Mouse (Mus musculus) heart, embryonic 16.5 days (tissue): ENCODE data around the gene Gm20388. TPM values are rescaled to one million over a fixed set of nuclear protein-coding genes. Genes with fewer than 3 reads are reported as not detected.

Experiments
- ATAC-seq: fragments of 200-750 bp; cut with Nextera tagmentation; replicated peaks from 2 replicates; pipeline ENCODE4 v1.8.0; 2017; ENCODE audit warnings: moderate number of reproducible peaks; ENCODE audit not compliant: insufficient read depth, low FRiP score; ENCODE audit errors: extremely low read depth
- H3K27ac ChIP-seq: fragments of 300-500 bp; sonication (generic); 2 replicates; pipeline ENCODE4 v1.5.1; 2014; ENCODE audit warnings: mild to moderate bottlenecking, low read length, control low read depth, moderate library complexity
- H3K27me3 ChIP-seq: fragments of 300-500 bp; sonication (generic); 2 replicates; pipeline ENCODE4 v1.6.1; 2014; ENCODE audit warnings: low read length, mixed read lengths; ENCODE audit not compliant: control insufficient read depth, insufficient read depth
- H3K36me3 ChIP-seq: fragments of 300-500 bp; sonication (generic); 2 replicates; pipeline ENCODE4 v1.6.1; 2014; ENCODE audit not compliant: control insufficient read depth, insufficient read depth
- H3K4me1 ChIP-seq: fragments of 300-500 bp; sonication (generic); 2 replicates; pipeline ENCODE4 v1.6.1; 2014; ENCODE audit warnings: low read length, mixed read lengths; ENCODE audit not compliant: control insufficient read depth, insufficient read depth
- H3K4me2 ChIP-seq: fragments of 300-500 bp; sonication (generic); 2 replicates; pipeline ENCODE4 v1.6.1; 2014; ENCODE audit warnings: low read depth, mild to moderate bottlenecking, control low read depth, low read length
- H3K4me3 ChIP-seq: fragments of 300-500 bp; sonication (generic); 2 replicates; pipeline ENCODE4 v1.5.1; 2014; ENCODE audit warnings: mild to moderate bottlenecking, control low read depth, low read length
- H3K9ac ChIP-seq: fragments of 300-500 bp; sonication (generic); 2 replicates; pipeline ENCODE4 v1.6.1; 2014; ENCODE audit warnings: low read length, control low read depth
- H3K9me3 ChIP-seq: fragments of 300-500 bp; sonication (generic); replicated peaks from 2 replicates; pipeline ENCODE4 v1.6.1; 2016; ENCODE audit warnings: low read length; ENCODE audit not compliant: control insufficient read depth
- WGBS: fragments of 180-500 bp; shearing (Covaris S2); extraction: QIAGEN DNeasy Blood & Tissue Kit; methylation state at CpG from one replicate; pipeline ENCODE4 v1.1.7; 2014; 5-methylcytosine and 5-hydroxymethylcytosine counted together
- polyA plus RNA-seq: library from polyadenylated mRNA; unstranded; fragments of >200 nt; fragmentation: Nextera tagmentation; extraction: Ambion mirVana; gene quantifications from 2 replicates; pipeline ENCODE4 v1.2.1, GENCODE M21; 2015

Gm20388 gene
- polyA plus RNA-seq, 1 experiment from 2014 or later = 4.5 TPM

DNA sequence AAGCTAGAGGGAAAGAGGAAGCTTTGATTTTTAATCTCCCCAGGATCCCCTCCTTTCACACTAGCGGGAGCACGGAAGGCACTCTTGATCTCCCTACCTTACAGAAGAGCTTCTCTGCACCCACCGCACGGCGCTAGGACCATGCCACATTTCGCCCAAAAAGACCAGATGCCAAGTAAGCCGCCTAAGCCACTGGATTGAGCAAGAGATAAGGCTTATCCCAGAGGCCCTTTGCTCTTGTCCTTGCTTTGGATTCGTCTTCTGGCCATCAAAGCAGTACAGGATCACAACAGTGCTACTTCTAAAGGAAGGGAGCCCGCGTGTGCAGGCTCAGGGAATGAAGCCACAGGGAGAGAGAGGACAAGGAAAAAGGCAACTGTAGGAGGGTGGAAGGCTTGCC, 184.2 kb downstream of the Gm20388 start:
- H3K9ac ChIP-seq = no peak overlapping the region
- H3K4me1 ChIP-seq = peaks cover 2% of the 10 kb centered on the region
- no peak overlapping the region for H3K4me2 ChIP-seq
- no peak overlapping the region for H3K27ac ChIP-seq
- no peak for ATAC-seq
- no peak overlapping the region for H3K4me3 ChIP-seq
- no peaks in the 10 kb centered on the region for H3K27me3 ChIP-seq
- H3K36me3 ChIP-seq = peaks cover 24% of the 10 kb centered on the region
- 82% methylated on average over 10 of the region's 10 CpGs for WGBS
- H3K9me3 ChIP-seq = no peaks in the 10 kb centered on the region

DNA sequence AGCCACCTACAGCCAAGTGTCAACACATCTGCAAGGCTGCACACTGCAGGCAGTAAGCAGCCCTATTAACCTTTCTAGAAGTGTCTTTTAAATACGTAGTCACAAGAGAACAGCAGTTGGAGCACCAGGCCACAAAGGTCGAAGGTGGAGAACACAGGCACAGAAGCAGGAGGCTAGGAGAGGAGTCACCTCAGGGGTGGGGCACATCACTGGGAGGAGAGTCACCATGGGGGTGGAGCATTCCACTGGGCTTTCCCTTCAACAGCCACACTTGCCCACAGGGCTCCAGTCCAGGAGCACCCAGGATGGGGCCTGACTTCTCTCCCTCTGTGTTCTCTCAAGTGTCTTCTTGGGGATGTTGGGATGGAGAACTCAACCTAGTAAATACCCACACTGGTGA, 185.8 kb downstream of the Gm20388 start:
- 80% methylated on average over 2 of the region's 2 CpGs for WGBS
- Histone ChIP-seq H3K4me3 (no peak overlapping the region), H3K4me2 (no peak overlapping the region)

DNA sequence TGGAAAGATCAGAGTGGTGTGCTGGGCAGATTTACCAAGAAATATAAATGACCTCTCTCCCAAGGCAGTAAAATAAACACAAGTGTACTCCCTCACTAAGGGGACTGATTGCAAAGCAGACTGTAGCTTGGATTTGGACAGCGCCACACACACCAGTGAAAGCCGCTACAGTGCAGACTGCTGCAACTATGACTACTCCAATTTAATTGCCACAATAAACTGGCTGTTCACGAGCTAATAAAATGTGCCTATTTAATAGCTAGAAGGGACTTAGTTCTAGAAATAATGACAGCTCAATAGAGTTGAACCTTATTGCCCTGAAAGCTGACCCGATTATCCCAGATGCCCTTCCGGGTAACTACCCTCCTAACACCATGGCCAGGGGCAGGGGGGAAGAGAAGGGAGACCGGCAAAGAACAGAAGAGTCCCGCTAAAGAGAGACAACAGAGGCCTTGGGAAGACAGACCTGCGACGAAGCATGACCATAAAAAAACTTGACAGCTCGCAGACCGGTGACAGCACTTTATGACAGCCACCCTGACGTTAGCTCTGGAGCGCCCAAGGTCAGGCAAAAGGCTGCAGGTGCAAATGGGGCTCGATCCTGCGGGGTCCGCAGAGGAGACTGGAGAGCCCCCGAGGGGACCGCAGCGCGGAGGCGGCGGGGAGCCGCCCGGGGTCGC, 189.9 kb downstream of the Gm20388 start:
- Histone ChIP-seq H3K9me3 (no peaks in the 10 kb centered on the region), H3K4me2 (peak overlapping the region; percentile 90), H3K4me1 (peaks cover 30% of the 10 kb centered on the region), H3K27ac (peak overlapping the region; percentile 93), H3K36me3 (no peaks in the 10 kb centered on the region; the same call in 1 of the 2 replicates), H3K4me3 (peak overlapping the region; percentile 96), H3K9ac (peak overlapping the region; percentile 94), H3K27me3 (no peaks in the 10 kb centered on the region)
- WGBS = 3% methylated on average over 25 of the region's 25 CpGs
- ATAC-seq = no peak; the same call in 1 of the 2 replicates

More for the DNA sequence above, 185.8 kb downstream of the Gm20388 start:
- H3K9me3 ChIP-seq = no peaks in the 10 kb centered on the region
- H3K9ac ChIP-seq = no peak overlapping the region
- no peaks in the 10 kb centered on the region for H3K27me3 ChIP-seq
- H3K4me1 ChIP-seq = peaks cover 9% of the 10 kb centered on the region
- no peak overlapping the region for H3K27ac ChIP-seq
- H3K36me3 ChIP-seq = peaks cover 10% of the 10 kb centered on the region
- ATAC-seq = no peak

GRCm38 (mm10) chr8:120101068-120101972, 190.7 kb downstream of the Gm20388 start, which contains the start of gene Zdhhc7:
Zdhhc7 (minus strand) TSS chr8:120101482.
- under 1% methylated on average over 88 of the region's 88 CpGs for WGBS

DNA sequence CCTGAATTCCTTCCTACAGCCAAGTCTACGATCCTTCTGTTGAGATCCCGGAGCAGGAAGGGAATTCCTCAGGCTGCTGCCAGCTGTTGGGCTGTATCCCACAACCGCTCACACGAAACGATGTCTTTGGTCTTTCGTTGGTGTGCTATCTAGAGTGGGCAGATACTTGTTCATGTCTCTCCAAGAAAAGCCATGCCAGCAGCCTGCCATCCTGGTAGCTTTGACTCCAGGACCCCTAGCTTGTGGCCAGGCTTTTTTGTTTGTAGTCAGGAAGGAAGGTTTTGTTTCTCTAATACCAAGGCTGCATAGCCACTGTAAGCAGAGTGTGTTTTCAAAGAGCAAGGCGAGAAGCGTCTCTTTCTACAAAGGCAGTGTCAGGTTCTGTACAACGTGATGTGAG, 193.3 kb downstream of the Gm20388 start:
- Histone ChIP-seq H3K27ac (peak overlapping the region; percentile 56), H3K9ac (no peak overlapping the region), H3K27me3 (no peaks in the 10 kb centered on the region), H3K9me3 (no peaks in the 10 kb centered on the region), H3K4me3 (no peak overlapping the region), H3K4me2 (no peak overlapping the region), H3K36me3 (no peaks in the 10 kb centered on the region; the same call in 1 of the 2 replicates), H3K4me1 (peaks cover 32% of the 10 kb centered on the region)
- WGBS = 75% methylated on average over 9 of the region's 9 CpGs
- ATAC-seq = no peak

More at GRCm38 (mm10) chr8:120101068-120101972, 190.7 kb downstream of the Gm20388 start, which contains the start of gene Zdhhc7:
- peak within 1 kb of the TSS; percentile 93 for H3K27ac ChIP-seq
- H3K4me3 ChIP-seq = peak within 1 kb of the TSS; percentile 96
- H3K9ac ChIP-seq = peak within 1 kb of the TSS; percentile 94
- peak; percentile 73 for ATAC-seq
- H3K4me2 ChIP-seq = peak within 1 kb of the TSS; percentile 90
- no peaks in the 10 kb centered on the region; the same call in 1 of the 2 replicates for H3K36me3 ChIP-seq
- no peaks in the 10 kb centered on the region for H3K27me3 ChIP-seq
- no peaks in the 10 kb centered on the region for H3K9me3 ChIP-seq
- peaks cover 31% of the 10 kb centered on the region for H3K4me1 ChIP-seq

DNA sequence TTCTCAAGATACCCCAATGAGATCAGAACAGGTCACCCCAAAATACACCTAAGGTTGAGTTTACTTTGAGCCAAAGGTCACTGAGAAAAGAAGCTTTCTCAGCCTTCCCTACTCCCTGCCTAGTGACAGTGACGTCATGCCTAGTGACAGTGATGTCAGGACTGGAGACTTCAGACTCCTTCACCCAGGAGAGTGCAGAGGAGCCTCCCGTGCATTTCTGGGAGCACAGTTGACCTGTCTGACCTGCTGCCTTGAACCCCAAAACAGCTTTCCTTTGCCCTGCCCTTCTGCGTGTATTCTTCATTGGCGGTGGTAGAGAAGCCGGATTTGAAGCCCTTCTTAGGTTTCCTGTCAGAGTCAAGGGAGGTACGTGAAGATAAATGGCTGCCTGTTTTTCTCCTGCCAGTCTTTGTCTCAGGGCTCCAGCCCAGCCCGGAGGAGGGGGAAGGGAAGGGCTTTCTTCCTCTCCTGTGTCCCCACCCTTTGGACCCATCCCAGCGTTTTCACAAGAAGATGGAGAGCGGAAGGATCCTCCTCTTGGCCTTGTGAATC, 194.2 kb downstream of the Gm20388 start:
- 0 out of 2 replicates have a peak, but pooled peaks have one; percentile 20 for ATAC-seq
- Histone ChIP-seq H3K27ac (peak overlapping the region; percentile 56; the same call in 1 of the 2 replicates), H3K4me3 (no peak overlapping the region), H3K9ac (no peak overlapping the region), H3K4me2 (no peak overlapping the region), H3K9me3 (no peaks in the 10 kb centered on the region), H3K4me1 (peaks cover 31% of the 10 kb centered on the region), H3K27me3 (no peaks in the 10 kb centered on the region), H3K36me3 (no peaks in the 10 kb centered on the region; the same call in 1 of the 2 replicates)
- 55% methylated on average over 9 of the region's 9 CpGs for WGBS

DNA sequence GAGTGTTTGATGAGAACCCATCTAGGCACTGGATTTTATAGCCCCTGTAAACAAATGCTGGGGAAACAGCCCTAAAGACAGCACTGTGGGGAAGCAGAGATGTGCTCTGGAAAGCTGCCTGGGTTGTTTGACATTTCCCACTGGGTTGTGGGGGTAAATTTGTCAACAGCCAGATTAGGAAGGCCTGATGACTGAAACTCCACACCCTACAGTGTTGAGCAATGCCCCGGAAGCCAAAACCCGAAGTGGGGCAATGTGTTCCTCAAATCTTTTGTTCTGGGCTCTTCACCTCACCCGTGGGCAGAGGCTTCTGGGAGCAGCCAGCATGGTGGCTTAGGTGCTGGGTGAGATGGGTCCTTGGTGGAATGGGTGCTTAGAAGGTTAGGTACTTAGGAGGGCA, 198.5 kb downstream of the Gm20388 start:
- no peaks in the 10 kb centered on the region for H3K9me3 ChIP-seq
- H3K27me3 ChIP-seq = no peaks in the 10 kb centered on the region
- ATAC-seq = no peak
- no peak overlapping the region for H3K4me2 ChIP-seq
- no peak overlapping the region for H3K9ac ChIP-seq
- peaks cover 8% of the 10 kb centered on the region for H3K4me1 ChIP-seq
- 45% methylated on average over 3 of the region's 3 CpGs for WGBS
- no peaks in the 10 kb centered on the region for H3K36me3 ChIP-seq
- no peak overlapping the region for H3K4me3 ChIP-seq
- H3K27ac ChIP-seq = no peak overlapping the region

- no peak overlapping the region for H3K4me3 ChIP-seq
Observed at GRCm38 (mm10) chr8:120110966-120111365, 200.3 kb downstream of the Gm20388 start.

More at GRCm38 (mm10) chr8:120110966-120111365, 200.3 kb downstream of the Gm20388 start:
- H3K27ac ChIP-seq = no peak overlapping the region
- peaks cover 13% of the 10 kb centered on the region for H3K4me1 ChIP-seq
- H3K9me3 ChIP-seq = no peaks in the 10 kb centered on the region
- 72% methylated on average over 4 of the region's 4 CpGs for WGBS
- ATAC-seq = no peak
- no peaks in the 10 kb centered on the region for H3K36me3 ChIP-seq
- H3K4me2 ChIP-seq = no peak overlapping the region
- peaks cover 3% of the 10 kb centered on the region; the same call in 1 of the 2 replicates for H3K27me3 ChIP-seq
- H3K9ac ChIP-seq = no peak overlapping the region
